Mouse (Mus musculus): ENCODE measurements around the gene Ppp1r12b. TPM values are rescaled to one million over a fixed set of nuclear protein-coding genes. Genes with fewer than 3 reads are reported as not detected.
A peak's percentile ranks its signal among the peaks of the same experiment; 100 is the strongest.

Ppp1r12b gene
- polyA plus RNA-seq, 1 experiment from 2014 or later, result 15.2 TPM

DNA sequence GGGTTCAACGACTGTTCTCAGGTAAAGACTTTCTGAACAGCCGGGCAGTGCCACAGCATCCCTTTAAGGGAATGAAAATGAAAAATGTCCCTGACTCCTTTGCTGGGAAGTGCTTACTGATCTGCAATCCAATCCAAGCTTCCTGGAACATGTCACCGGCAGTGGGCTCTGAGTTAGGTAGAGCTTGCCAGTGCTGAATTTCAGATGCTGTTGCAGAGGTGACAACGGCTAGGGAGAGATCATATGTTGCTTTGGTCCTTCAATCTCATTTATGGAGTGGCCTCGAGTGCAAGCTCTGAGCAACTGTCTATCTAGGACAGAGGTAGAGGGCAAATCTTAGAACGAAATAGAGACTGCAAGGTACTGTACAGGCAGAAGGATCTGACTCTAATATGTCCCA, 36.7 kb downstream of the Ppp1r12b start:
- H3K27me3 ChIP-seq (ENCODE audit: insufficient read depth, poor library complexity, severe bottlenecking), result no peaks in the 10 kb centered on the region
- 74% methylated on average over 6 of the region's 6 CpGs for WGBS
- no peak overlapping the region for H3K4me3 ChIP-seq
- H3K4me1 ChIP-seq, result peaks cover 27% of the 10 kb centered on the region
- H3K36me3 ChIP-seq, result no peaks in the 10 kb centered on the region
- no peak for DNase-seq (ENCODE audit: low spot score)
- H3K27ac ChIP-seq, result no peak overlapping the region
- no peaks in the 10 kb centered on the region for H3K9me3 ChIP-seq

DNA sequence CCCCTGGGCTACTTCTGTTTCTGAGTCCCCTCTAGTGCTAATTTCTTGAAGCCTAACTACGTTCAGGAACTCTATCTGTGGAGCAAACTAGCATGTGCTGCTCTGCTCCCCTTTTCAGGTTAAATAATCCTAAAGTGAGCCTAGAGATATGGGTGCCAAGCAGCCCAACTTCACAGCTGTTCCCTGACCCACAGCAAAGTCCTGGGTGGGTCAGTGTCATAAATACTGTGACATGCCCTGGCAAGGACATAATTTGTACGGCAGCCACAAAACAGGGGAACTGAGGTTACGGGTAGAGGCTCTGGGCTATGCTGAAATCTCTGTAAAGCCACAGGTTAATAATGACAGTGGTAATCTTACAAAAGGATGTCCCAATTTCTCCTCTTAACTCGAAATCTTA, 40.3 kb downstream of the Ppp1r12b start:
- Histone ChIP-seq H3K27me3 (ENCODE audit: insufficient read depth, poor library complexity, severe bottlenecking) (no peaks in the 10 kb centered on the region), H3K9me3 (no peaks in the 10 kb centered on the region), H3K36me3 (no peaks in the 10 kb centered on the region), H3K27ac (peak overlapping the region; percentile 77; the same call in 1 of the 2 replicates), H3K4me1 (peaks cover 51% of the 10 kb centered on the region), H3K4me3 (no peak overlapping the region)
- no peak for DNase-seq (ENCODE audit: low spot score)
- WGBS, result 77% methylated on average over 4 of the region's 4 CpGs

DNA sequence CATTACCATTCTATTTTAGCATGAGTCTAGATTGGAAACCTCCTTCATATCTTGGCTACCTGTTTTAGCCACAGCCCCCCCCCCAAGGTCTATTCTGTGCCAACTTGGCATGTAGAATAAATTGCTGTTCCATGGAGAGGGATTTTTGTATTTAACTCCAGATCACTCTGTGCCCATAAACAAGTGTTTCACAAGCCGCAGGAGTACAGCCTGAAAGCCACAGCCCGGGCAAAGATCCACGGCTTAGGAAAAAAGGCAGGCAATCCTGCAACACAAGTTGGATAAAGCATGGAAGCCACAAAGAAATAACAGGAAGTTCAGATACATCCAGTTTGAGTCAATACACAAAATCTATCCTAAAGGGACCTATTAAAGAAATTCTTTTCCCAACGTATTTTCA, 42.2 kb downstream of the Ppp1r12b start:
- Histone ChIP-seq H3K9me3 (no peaks in the 10 kb centered on the region), H3K27ac (peak overlapping the region; percentile 67), H3K4me3 (no peak overlapping the region), H3K27me3 (ENCODE audit: insufficient read depth, poor library complexity, severe bottlenecking) (no peaks in the 10 kb centered on the region), H3K36me3 (no peaks in the 10 kb centered on the region), H3K4me1 (peaks cover 65% of the 10 kb centered on the region)
- WGBS, result 84% methylated on average over 4 of the region's 4 CpGs
- no peak for DNase-seq (ENCODE audit: low spot score)

DNA sequence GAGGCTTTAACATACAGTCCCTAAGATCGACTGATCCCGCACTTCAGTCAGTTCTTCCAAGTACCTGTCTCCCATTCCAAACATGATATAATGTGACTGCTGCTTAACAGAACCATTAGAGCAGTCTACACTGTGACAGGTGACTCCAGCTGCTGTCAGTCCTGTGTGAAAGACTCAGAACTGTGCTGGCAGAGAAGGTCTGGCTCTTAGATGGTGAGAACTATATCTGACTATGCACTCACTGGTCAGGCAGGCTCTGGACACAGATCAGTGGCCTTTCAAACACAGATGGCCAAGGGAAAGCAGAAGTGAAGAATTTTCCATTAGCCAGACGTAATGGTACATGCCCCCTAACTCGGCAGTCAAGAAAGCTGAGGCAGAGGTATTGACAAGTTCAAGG, 43.9 kb downstream of the Ppp1r12b start:
- no peaks in the 10 kb centered on the region for H3K36me3 ChIP-seq
- 56% methylated on average over 4 of the region's 4 CpGs for WGBS
- peak overlapping the region; percentile 84 for H3K27ac ChIP-seq
- H3K9me3 ChIP-seq, result no peaks in the 10 kb centered on the region
- peaks cover 64% of the 10 kb centered on the region for H3K4me1 ChIP-seq
- H3K4me3 ChIP-seq, result no peak overlapping the region
- no peak for DNase-seq (ENCODE audit: low spot score)
- H3K27me3 ChIP-seq (ENCODE audit: insufficient read depth, poor library complexity, severe bottlenecking), result no peaks in the 10 kb centered on the region

DNA sequence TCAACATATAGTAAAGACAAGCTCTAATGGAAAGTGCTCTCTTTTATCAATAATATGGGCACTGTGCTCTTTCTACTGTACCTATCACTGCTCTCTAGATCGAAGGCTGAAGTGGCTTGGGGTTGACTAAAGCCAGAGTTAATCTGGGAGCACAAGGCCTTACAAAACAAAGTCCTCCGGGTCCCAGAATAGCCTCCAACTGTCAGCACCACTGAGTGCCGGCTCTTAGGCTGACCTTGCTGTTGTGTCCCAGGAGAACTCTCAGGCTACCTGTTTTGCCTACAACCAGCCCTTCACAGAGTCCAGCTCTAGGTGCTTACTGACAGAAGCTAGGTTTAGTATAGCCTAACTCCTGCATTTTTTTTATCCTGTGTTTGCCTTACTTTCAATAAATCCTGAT, 45.7 kb downstream of the Ppp1r12b start:
- H3K4me3 ChIP-seq, result no peak overlapping the region
- WGBS, result 12% methylated on average over 3 of the region's 3 CpGs
- peak; percentile 92 for DNase-seq (ENCODE audit: low spot score)
- H3K9me3 ChIP-seq, result no peaks in the 10 kb centered on the region
- H3K27ac ChIP-seq, result peak overlapping the region; percentile 85
- no peaks in the 10 kb centered on the region for H3K36me3 ChIP-seq
- peaks cover 56% of the 10 kb centered on the region for H3K4me1 ChIP-seq
- no peaks in the 10 kb centered on the region for H3K27me3 ChIP-seq (ENCODE audit: insufficient read depth, poor library complexity, severe bottlenecking)

DNA sequence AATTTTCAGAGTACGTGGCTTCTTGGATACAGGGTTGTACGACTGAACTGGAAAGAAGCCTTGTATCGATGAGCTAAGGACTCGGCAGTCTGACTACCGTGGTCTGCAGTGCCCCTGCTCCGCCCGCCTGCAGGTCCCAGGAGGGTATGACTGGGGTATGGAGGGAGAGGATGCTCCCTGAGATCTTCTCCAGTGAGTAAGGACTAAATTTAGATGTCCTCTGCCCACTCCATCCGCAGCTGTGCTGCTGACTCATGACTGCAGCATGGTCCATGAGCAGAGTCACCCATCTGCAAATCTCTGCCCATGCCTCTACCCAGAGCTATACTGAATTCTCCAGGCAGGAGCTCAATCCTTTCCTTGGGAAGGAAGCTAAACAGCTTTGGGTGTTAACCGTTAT, 46.3 kb downstream of the Ppp1r12b start:
- peak overlapping the region; percentile 85 for H3K27ac ChIP-seq
- peak overlapping the region; percentile 12; the same call in 1 of the 2 replicates for H3K4me3 ChIP-seq
- no peaks in the 10 kb centered on the region for H3K36me3 ChIP-seq
- H3K9me3 ChIP-seq, result no peaks in the 10 kb centered on the region
- 45% methylated on average over 9 of the region's 9 CpGs for WGBS
- DNase-seq (ENCODE audit: low spot score), result peak; percentile 81
- H3K4me1 ChIP-seq, result peaks cover 50% of the 10 kb centered on the region
- no peaks in the 10 kb centered on the region for H3K27me3 ChIP-seq (ENCODE audit: insufficient read depth, poor library complexity, severe bottlenecking)

DNA sequence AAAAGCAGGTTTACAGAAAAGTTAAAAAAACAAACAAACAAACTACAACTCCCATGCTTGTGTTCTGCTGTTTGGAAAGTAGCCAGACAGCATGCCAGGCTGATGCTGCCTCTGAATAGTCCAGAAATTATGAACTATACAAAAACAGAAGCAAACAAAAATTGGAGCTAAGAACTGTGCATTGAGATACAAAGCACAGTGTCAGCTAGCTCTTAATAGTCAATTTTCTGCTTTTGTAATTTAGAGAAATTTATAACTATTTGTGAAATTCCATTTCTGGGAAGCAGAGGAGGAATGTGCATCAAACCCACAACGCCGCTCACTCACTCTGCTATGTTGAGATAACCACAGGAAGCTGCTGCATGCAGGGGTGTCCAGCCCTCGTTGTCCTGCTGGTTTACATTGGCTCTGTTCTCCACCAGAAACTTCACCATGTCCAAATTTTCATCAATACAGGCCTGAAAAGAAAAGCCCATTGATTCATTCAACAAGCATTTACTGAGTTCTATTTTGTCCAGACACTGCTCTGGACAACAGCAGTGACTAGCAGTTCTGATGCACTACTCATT, 53.6 kb downstream of the Ppp1r12b start:
- Histone ChIP-seq H3K36me3 (no peaks in the 10 kb centered on the region; the same call in 1 of the 2 replicates), H3K9me3 (no peaks in the 10 kb centered on the region), H3K4me3 (no peak overlapping the region), H3K27ac (0 out of 2 replicates have a peak overlapping the region, but pooled peaks have one; percentile 16), H3K27me3 (ENCODE audit: insufficient read depth, poor library complexity, severe bottlenecking) (no peaks in the 10 kb centered on the region), H3K4me1 (peaks cover 22% of the 10 kb centered on the region; the same call in 1 of the 2 replicates)
- no peak for DNase-seq (ENCODE audit: low spot score)
- WGBS, result 27% methylated on average over 3 of the region's 3 CpGs

DNA sequence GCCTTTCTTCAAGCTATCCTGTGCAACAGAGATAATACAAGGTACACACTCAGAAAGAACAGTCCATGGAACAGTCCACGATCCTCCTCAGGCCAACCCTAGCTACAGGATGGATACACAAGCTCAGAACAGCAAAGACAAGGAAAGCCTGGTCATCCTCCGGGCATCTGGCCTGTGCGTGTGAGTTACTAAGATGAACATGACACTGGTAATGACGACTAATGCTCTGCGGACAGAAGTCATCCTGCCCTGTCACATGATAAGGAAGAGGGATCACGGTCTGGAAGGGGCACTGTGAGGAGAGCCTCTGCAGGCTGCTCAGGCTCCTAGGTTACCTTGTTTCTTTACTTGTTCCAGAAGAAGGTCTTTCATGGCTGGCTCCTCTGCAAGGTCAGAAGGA, 59.7 kb downstream of the Ppp1r12b start:
- H3K4me3 ChIP-seq, result no peak overlapping the region
- H3K27me3 ChIP-seq (ENCODE audit: insufficient read depth, poor library complexity, severe bottlenecking), result no peaks in the 10 kb centered on the region
- no peaks in the 10 kb centered on the region for H3K4me1 ChIP-seq
- no peak overlapping the region for H3K27ac ChIP-seq
- peaks cover 45% of the 10 kb centered on the region for H3K36me3 ChIP-seq
- no peaks in the 10 kb centered on the region for H3K9me3 ChIP-seq
- DNase-seq (ENCODE audit: low spot score), result no peak
- WGBS, result 84% methylated on average over 6 of the region's 6 CpGs

DNA sequence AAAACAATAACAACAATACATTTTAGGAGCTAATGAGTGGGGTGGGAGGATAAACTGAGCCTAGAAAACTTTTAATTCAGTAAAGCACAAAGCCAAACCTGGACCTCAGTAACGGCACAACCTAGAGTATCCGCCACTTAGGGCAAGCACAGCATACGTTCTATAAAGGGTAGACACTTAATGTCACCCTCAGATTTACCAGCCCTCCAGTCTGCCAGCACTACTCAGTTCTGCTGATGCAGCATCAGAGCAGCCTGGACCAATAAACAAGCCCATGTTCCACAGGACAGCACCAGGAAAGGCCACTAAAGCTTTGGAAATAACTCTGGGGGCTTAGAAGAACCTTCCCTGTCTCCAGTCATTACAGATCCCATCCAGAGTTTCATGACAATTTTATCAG, 60.9 kb downstream of the Ppp1r12b start:
- Histone ChIP-seq H3K36me3 (peaks cover 53% of the 10 kb centered on the region), H3K4me3 (no peak overlapping the region), H3K9me3 (no peaks in the 10 kb centered on the region), H3K27me3 (ENCODE audit: insufficient read depth, poor library complexity, severe bottlenecking) (no peaks in the 10 kb centered on the region), H3K27ac (no peak overlapping the region), H3K4me1 (no peaks in the 10 kb centered on the region)
- WGBS, result 84% methylated on average over 3 of the region's 3 CpGs
- no peak for DNase-seq (ENCODE audit: low spot score)

DNA sequence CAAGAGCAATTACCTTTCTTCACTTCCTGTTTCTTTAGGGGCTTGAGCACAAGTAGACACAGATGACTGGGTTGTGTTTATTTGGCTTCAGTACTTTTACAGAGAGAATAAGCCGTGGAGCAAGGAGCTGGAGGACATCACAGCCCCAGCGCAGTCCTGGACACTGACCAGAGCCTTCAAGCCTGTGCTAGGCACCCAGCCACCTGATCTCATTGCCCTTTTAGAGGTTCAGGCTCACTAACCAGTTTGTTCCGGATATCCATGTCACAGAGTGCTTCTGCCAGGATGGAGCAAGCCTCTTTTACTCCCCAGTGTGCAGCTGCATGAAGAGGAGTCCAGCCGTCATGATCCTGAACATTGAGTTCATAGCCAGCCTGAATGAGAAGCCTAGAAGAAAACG, 63.8 kb downstream of the Ppp1r12b start:
- Histone ChIP-seq H3K9me3 (no peaks in the 10 kb centered on the region), H3K4me3 (no peak overlapping the region), H3K27me3 (ENCODE audit: insufficient read depth, poor library complexity, severe bottlenecking) (no peaks in the 10 kb centered on the region), H3K36me3 (peaks cover 63% of the 10 kb centered on the region), H3K27ac (no peak overlapping the region), H3K4me1 (no peaks in the 10 kb centered on the region)
- DNase-seq (ENCODE audit: low spot score), result no peak
- WGBS, result 88% methylated on average over 5 of the region's 5 CpGs

DNA sequence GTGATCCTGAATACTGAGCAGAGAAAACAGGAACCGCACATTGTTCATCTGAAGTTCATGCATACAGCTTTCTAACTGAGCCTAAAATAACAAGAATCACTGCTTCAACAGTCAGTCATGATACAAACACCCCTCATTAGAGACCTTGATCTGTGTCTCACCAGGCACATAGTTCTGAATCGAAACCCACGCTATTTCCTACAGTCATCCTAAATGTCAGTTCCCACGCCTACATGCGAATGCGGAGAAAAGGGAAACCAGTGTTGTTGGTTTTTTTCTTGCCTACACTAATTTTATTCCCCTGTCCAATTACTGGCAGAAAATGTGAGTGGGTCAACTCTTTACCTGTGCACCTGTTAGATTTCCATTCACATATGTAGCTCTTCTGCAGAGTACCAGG, 66.1 kb downstream of the Ppp1r12b start:
- H3K27me3 ChIP-seq (ENCODE audit: insufficient read depth, poor library complexity, severe bottlenecking), result no peaks in the 10 kb centered on the region
- no peaks in the 10 kb centered on the region for H3K4me1 ChIP-seq
- no peak overlapping the region for H3K27ac ChIP-seq
- WGBS, result 91% methylated on average over 6 of the region's 6 CpGs
- no peaks in the 10 kb centered on the region for H3K9me3 ChIP-seq
- H3K4me3 ChIP-seq, result no peak overlapping the region
- H3K36me3 ChIP-seq, result peaks cover 56% of the 10 kb centered on the region
- no peak for DNase-seq (ENCODE audit: low spot score)

DNA sequence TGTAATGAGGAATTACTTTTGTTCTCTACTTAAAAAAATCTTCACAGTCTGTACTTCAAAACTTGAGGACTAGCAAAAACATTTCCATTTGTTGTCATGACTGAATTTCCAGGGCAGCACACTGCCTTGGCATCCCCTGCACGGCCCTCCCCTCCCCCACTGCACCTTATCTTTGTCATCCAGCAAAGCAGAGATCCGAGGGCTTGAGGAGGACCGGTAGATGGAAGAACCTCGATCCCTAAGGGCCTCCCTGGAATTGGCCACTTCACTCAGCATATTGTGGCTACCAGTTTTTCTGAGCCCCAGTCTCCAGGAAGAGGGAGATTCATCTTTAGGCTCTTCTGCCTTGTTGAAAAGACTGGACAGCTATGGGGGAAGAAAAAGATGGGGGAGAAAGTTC, 79.9 kb downstream of the Ppp1r12b start:
- WGBS, result 6% methylated on average over 4 of the region's 4 CpGs
- Histone ChIP-seq H3K27me3 (ENCODE audit: insufficient read depth, poor library complexity, severe bottlenecking) (no peaks in the 10 kb centered on the region), H3K27ac (0 out of 2 replicates have a peak overlapping the region, but pooled peaks have one; percentile 43), H3K4me1 (peaks cover 3% of the 10 kb centered on the region), H3K9me3 (no peaks in the 10 kb centered on the region), H3K4me3 (no peak overlapping the region), H3K36me3 (peaks cover 61% of the 10 kb centered on the region)
- DNase-seq (ENCODE audit: low spot score), result no peak

DNA sequence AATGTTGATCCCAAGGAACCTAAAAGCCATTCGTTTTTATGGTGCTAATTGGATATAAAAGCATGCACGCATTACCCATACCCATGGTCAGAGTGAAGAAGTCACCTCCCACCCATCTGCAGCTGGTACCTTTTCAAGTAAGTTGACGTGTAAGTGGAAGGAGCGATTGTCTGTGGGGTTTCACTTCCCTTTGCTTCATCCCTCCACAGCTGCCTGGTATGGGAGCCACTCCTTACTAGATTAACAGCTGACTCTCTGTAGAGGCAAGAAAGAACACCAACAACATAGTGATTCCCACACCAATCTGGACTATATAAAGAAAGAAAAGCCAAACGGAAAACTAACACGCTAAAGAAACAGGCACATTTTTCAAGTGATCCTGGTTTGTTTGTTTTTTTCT, 83.1 kb downstream of the Ppp1r12b start:
- Histone ChIP-seq H3K4me1 (peaks cover 3% of the 10 kb centered on the region), H3K4me3 (no peak overlapping the region), H3K27me3 (ENCODE audit: insufficient read depth, poor library complexity, severe bottlenecking) (no peaks in the 10 kb centered on the region), H3K9me3 (no peaks in the 10 kb centered on the region), H3K36me3 (peaks cover 63% of the 10 kb centered on the region), H3K27ac (no peak overlapping the region)
- DNase-seq (ENCODE audit: low spot score), result no peak
- WGBS, result 87% methylated on average over 6 of the region's 6 CpGs

DNA sequence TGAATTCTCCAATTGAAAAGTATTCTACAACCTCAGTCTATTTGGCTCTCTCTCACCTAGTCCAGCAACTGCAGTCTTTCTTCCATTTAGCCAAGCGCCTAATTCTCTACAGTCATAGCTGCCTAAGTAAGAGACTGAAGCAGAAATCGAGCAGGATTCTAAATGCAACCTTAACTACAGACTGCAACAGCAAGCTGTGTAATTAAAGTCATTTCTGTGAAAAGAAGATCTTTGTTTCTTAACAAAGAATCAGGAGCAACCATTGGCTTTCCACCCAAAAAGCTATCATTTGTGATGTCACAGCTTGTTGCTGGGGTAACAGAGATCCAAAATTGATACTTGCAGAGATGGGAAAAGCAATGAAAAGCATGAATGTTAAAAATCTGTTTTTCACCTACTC, 89.3 kb downstream of the Ppp1r12b start:
- Histone ChIP-seq H3K36me3 (peaks cover 44% of the 10 kb centered on the region), H3K27ac (no peak overlapping the region), H3K4me1 (0 out of 2 replicates have a peak, but pooled peaks cover 5% of the 10 kb centered on the region), H3K4me3 (no peak overlapping the region), H3K27me3 (ENCODE audit: insufficient read depth, poor library complexity, severe bottlenecking) (no peaks in the 10 kb centered on the region), H3K9me3 (no peaks in the 10 kb centered on the region)
- WGBS, result 84% methylated on average over 2 of the region's 2 CpGs
- DNase-seq (ENCODE audit: low spot score), result no peak

Data from heart, embryonic 10.5 days (tissue).